Mouse (Mus musculus): ENCODE results near the gene Cactin.

Cactin gene

DNA sequence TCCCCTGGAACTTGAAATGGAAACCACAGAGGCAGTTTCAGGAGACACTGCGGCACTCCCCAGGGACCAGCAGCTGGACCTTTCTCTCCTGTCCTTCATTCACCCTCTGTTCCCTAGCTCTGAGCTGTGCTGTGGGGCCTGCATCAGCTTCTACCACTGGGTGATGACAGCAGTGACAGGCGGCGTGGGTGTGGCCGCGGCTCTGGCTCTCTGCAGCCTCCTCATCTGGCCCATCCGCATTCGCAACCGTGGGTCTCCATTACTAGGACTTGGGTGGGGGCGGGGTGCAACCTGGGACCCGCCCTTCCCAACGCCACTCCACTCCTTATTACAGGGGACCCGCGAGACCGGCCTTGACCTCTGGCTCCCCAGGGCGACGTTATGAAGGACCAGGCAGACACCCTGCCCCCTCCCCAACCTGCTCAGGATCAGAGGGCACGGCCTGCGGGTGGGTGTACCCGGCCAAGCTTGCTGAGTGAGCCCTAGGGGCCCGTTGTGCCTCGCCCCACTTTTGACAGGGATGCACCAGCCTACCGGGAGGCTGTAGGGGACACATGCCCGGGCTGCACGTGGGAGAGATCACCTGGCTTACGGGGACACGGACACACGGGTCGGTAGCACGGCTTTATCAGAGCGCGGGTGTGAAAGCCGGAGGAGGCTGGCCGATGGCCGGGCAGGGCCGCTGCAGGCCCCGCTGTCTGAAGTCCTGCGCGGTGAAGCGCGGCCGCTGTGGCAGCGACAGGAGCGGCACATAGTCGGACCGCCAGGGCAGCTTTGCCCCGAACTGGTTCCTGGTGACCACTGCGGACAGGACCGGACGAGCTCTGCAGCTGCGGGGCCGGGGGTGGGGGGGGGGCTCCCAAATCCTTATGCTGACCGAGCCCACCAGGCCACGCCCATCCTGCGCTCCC, 42.8 kb downstream of the Cactin start:
- no peak for DNase-seq (ENCODE audit: low read depth, low spot score)

DNA sequence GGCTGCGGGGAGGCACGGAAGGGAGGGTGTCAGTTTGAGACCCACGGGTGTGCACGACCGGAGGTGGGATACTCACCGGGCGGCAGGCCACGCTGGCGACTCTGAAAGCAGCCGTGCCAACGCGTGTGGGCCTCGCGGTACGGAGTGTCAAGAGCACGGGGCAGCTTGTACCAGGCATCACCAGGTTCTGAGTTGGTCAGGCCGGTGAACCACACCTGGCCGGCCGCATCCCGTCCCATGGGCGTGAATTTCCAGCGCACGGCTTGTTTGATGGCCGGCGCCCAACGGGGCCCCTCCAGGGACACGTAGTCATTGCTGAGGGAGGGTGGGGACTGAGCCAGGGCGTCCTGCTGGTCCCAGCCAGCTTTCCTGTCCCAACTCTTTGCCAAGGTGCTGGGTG, 43.8 kb downstream of the Cactin start:
- no peak for DNase-seq (ENCODE audit: low read depth, low spot score)

DNA sequence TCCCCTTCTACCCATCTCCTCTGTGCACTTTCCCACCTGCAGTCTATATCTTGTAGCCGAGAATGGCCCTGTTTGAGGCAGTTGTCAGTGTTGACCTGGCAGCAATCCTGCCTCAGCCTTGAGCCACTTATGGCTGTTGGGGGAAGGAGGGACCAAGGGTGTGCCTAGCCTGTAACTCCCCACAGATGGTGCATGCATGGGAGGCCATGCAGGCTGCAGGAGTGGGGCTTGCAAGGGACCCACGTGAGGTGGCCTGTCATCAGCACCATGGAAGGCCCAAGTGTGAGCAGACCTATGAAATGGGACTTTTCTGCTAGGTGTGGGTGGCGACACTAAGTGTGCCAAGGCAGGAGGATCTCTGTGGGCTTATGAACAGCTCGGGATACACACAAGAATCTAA, 44.2 kb downstream of the Cactin start:
- no peak for DNase-seq (ENCODE audit: low read depth, low spot score)

DNA sequence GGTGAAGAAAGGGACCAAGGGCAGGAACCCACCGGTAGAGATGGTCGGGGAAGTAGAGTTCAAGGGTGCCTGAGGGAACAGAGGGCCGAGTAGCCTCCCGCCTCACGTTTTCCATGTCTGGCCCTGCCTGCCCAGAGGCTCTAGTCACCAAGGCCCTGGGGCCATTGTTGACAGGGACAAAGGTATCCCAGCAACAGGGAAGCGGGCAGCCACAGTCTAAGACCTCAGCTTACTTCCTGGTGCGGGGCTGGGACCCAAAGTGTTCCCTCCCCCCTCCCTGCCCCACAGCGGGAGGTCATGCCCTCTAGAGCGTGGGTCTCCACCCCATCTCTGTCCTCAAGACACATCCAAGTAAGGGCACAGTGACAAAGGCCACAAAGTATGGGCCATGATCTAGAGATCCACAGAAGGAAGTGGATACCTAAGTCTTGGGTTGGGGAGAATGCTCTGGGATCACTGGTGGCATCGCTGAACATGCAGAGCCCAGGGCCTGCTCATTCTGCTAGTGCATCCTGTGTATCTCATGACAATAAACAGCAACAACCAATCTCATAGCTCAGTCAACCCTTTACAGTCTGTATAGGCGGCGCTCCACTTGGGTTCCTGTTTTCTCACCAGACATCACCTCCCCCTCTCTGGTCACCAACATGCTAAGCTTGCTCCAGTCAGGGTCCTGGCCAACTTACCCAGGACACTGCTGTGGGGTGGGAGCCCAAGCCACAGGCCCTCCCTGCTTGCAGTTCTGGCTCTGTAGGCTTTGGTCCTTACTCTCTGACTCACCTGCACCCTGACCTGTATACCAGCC, 45.0 kb downstream of the Cactin start, which contains the start of gene 4930404N11Rik:
Gene 4930404N11Rik (minus strand): TSS at position 145 of the 805 bp plus-strand sequence.
- DNase-seq (ENCODE audit: low read depth, low spot score), result no peak

DNA sequence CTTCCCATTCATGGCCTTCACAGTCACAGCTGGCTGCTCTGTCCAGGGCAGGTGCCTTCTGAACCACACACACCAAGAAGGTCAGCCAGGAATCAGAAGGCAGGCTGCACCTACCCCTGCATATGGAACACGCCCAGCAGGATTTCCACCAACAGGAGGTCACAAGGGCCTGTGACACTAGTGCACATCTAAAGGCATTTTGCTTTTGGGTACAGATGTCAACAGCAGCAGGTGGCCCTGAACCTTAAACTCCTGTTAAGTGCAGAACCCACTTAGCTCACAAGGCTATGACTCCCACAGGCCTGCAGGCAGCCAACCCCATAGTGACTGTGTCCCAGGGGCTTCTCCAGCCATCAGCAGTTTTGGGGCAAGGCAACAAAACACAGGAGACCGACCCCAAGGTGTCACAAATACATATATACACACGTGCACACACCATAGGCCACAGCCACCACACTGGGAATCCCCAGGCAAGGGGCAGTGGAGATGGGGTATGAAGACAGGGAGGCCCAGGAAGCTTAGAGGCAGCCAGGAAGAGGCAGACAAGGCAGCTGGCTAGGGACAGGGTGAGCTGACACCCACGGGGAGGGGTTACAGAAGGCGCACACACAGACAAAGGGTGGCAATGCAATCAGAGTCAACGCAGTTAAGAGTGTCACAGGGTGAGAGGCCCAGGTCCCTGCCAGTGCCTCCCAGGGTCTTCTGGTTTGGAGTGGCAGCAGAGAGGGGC, 45.7 kb downstream of the Cactin start:
- DNase-seq (ENCODE audit: low read depth, low spot score), result no peak

DNA sequence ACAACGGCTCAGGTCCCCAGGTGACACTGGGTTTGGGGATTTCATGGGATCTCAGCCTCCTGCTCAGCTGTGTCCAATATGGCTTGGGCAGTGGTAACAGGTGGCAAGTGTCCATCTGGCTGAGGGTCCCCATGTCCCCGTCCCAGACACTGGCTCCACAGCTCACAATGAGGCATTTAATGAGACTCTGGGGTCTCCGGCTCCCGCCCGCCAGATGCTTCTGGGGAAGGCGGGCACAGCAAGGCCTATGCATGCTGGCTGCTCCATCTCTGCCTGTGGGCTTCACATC, 46.2 kb downstream of the Cactin start:
- DNase-seq (ENCODE audit: low read depth, low spot score), result no peak

DNA sequence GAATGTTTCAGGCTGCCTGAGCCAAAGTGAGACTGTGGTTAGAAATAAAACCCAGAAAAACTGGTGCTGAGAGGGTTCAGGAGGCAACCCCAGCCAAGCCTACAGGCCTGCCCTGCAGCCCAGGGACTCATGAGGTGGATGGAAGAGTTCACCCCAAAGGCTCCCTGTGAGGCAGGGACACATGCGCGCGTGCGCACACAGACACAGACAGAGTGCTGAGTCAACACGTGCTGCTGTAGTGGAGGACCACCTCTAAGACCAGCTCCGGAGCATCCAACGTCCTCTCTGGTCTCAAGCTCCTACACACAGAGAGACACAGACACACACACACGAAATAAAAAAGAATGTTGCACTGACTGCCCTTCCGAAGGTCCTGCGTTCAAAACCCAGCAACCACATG, 54.4 kb downstream of the Cactin start:
- DNase-seq (ENCODE audit: low read depth, low spot score), result no peak
